Mouse (Mus musculus) c-Kit-positive CD71-positive TER-119-negative erythroid progenitor cells, embryonic 14.5 days (primary cell): ENCODE measurements around the gene Efna5.

Experiments
- DNase-seq: peaks from one replicate; pipeline ENCODE4 v3.0.0-alpha.2; 2013; ENCODE audit warnings: low read depth

Gene Efna5

DNA sequence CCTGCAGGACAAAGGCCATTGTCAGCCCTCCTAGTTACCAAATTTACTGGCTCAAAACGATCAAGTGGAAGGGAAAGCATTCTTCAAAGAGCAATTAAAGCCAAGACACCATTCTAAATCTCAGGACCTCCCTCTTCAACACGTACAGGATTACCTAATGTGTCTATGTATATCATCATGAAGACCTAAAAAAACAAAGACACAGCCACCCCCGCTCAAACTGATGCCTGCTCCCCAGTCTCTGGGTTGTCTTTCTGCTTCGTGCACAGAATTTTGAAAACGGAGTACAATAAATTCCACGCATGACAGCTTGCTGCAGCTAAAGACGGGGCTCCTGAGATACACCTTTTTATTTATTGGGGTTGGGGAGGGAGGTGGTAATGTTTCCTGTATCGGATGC, 133.7 kb downstream of the Efna5 start:
- no peak for DNase-seq

- DNase-seq: no peak
These were observed 134.3 kb downstream of the Efna5 start for GRCm38 (mm10) chr17:62746827-62747226.

DNA sequence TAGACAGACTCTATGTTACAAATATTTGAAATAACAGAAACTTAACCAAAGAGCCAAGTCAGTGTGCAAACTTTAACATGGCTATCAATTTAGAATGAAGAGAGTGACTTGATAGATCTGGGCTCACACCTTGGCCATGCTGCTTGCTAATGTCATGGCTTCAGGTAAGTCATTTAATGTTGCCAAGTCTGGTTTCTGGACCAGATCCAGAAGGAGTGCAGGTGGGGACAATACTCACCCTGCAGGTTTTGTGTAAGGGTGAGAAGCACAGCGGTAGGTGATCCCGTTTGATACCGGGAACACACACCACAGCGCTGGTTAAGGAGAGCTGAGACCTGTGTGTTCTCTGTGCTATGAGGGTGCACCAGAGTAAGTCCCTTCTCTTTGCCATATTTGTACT, 135.8 kb downstream of the Efna5 start:
- no peak for DNase-seq

- DNase-seq: no peak
These were observed 136.9 kb downstream of the Efna5 start for GRCm38 (mm10) chr17:62744239-62744638.

DNA sequence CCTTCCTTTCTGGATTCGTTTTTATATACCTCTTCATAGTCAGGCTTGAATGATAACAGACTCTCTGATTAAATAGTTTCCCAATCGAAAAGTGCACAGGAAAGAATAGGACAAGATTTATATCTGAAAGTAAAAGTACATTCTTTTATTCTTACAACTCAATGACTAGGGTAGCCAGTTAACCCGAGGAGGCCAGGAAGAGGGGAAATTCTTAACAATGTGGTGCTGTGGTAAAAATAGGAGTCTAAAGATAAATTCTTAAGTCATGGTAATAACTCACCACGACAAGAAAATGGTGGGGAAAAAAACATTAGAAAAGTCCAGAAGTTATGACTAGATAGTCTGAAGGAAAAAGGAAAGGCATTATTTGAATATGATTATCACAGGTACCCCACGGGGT, 139.4 kb downstream of the Efna5 start:
- no peak for DNase-seq

DNA sequence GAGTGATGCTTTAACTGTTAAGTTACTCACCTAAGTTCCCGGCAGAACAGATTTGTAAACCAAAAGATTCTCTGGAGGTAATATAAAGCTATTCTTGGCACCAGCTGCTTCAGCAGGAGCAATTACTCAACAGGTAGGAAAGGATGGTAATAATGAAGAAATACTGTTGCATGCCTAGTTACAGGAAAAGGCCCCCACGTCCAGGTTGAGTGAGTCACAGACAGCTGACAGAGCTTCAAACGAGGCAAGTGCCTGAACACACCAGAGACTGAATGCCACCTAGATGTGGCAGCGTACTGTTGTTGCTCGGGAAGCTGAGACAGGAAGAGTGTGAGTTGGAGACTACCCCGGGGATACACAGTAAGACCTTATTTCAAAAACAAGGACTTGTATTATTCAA, 140.1 kb downstream of the Efna5 start:
- DNase-seq: no peak

DNA sequence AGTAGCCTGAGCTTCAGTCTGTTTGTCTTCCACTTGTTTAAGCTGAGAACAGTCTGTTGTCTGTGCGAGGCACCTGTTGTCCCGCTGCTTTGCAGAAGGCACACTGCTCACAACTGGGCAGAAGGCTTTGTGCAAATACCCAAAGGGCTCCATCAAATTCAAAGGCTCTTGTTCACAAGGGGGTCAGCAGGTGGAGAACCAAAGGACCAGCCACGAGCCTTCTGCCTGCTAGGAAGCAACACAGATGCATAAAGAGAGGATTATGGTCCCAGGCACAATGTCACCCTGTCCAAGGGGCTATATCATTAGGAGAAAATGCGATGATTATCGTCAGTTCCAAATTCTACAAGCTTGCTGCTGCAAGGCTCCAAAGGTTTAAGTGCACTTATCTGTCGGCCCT, 141.1 kb downstream of the Efna5 start:
- DNase-seq: no peak

- DNase-seq: no peak
These were observed 143.7 kb downstream of the Efna5 start for GRCm38 (mm10) chr17:62737404-62737803.

DNA sequence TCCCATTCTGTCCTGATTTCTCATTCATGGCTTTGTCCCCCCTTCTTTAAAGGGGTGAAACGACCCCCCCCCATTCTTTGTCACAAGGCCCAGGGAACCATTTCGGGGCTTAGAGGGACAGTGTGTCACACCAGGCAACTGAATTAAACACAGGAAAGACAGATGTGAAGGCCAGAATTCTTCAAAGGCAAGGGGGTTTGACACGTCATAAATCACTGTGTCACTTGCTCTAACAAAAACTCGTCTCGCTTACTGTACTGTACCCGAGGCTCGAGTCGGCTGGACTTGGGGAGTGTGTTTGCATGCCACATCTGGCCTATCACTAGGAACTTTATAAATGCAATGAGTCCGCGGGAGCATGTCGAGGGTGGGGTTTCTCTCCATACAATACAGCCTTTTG, 145.2 kb downstream of the Efna5 start:
- no peak for DNase-seq

DNA sequence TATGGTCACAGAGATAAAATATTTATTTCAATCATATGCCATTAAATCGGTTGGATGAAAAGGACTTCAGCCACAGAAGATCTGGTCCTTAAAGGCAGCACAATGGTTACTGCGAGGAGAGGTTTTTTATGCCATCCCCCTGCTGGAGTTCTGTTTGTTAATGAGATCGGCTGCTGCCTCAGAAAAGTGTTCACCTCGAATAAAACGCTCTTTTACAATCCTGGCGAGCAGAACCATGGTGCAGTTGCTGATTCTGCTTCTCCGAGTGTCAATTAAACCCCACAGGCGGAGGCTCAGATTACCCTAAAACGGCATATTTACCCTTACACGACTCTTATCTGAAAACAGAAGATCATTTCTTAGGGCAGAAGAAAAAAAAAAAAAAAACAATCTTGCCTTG, 146.2 kb downstream of the Efna5 start:
- no peak for DNase-seq

DNA sequence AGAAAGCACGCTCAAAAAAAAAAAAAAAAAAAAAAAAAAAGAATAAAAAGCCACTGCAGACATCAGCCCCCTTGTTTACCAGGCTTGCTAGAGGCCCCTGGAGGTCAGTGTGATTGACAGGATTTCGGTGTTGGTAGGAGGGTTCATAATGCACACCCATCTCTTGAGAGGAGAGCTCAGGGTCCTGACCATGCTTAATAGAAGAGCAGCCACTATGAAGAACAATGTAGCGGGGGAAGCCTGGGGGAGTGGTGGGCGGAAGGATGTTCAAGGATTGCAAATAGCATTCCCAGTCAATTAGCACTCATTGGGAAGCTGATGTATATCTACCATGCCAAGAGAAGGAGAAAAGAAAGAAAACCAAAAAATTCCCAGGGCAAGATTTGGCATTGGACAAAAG, 147.1 kb downstream of the Efna5 start:
- DNase-seq: no peak

DNA sequence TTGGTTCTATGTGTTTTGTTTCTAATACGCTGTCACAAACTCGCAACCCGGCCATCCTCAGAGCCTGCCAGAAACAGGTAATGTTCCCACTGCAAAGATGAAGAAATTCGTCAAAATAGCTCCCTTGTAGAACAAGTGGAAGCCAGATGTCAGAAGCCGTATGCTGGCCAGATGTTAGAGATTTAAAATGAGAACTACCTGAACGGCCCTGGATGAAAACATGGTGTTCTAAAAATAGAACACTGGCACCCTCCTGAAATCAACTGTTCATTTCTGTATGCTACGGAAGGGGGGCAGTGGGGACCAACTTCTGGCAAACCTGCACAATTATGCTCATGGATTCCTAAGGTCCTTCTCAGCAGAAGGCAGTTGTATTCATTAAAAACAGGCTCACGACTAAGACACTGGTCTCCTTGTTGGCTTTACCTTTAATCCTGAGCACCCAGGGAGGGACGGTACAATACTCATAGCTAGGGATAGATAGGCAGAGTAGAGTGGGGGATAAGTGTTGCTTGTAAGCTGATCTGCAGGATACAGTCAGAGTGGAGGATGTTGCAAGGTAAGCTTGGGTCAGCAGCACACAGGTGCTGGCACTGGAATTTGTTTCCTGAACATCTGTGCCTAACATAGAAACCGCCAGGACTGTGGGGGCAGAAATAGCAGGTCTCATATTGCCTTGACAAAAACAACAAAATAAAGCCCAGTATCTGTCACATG, 151.2 kb downstream of the Efna5 start:
- DNase-seq: no peak

GRCm38 (mm10) chr17:62728142-62728917, 152.8 kb downstream of the Efna5 start:
- no peak for DNase-seq

GRCm38 (mm10) chr17:62726102-62726501, 155.0 kb downstream of the Efna5 start:
- DNase-seq: no peak

DNA sequence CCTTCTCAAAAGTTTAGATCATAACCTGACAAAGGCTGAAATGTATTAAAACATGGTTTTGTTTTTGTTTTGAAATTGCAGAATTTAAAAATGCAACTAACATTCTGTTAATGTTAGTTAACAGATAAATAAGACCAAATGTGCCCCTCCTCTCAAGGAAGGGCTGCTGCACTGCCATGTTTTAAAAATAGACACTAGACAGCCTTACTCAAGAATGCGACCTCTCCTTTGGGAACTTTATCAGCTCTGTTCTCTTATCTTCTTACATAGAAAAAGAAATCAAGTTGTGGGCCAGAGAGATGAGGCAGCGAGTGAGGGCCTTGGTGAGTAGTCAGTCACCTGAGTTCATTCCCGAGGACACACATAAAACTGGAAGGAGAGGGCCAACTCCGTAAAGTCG, 158.2 kb downstream of the Efna5 start:
- no peak for DNase-seq

GRCm38 (mm10) chr17:62721595-62721994, 159.5 kb downstream of the Efna5 start:
- no peak for DNase-seq

DNA sequence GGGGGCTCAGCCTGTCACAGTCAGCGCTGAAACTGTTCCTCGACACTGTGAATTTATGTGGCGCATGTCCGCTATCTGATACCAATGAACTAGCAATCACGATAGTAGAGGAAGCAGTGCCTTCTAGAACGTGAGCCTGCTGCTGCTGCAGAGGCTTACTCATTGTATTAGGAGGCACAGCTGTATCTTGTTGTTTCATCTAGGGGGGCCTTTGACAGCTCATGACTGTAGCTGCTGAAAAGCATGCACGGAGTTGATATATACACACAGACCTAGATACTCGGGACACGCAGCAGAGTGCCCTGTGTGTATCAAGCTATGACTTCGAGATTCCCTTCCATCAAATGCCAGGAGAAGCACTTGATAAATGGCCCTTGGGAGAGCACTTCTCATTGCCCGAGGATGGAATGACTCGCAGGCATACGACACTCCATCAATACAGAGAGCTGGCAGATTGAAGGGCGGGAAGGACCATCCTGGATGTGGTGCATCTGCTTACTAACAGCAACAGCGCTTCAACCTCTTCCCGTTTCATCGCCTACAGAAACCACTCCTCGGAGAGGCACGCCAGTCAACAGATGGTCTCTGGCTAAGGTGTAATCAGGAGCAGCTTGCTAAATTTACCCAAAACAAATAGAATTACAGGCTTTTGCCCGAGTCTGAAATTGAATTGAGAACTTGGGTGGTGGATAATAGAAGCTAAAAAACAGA, 160.2 kb downstream of the Efna5 start:
- no peak for DNase-seq

DNA sequence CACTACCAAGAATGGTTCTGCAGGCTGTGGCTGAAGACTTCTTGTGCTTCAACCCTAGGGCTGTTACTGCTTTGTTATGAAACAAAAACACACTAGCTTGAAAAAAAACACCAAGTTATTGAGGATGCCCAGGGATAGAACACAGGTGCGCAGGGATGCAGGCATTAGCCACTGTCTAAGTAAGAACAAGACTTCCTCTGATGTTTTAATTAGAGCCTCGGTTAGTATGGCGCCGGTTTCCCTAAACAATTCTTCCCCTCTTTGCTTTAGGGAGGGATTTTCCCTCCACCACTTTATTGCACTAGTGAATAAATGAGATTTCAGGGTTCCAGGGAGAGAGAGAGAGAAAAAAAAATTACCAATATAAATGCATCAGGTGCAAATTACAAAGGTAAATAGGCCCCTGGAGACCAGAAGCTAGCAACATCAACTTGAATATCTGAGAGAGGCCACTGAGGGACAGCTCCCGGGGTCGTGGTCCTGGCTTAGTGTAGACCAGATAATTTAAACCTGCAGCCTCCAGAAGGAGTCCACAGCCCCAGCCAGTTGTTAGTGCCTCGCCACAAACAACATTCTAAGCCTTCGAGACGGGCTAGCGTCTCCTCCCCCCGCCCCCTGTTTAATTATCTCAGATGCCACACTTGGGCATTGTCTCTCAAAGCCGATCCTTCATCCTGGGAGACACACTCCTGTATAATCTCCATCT, 163.5 kb downstream of the Efna5 start:
- no peak for DNase-seq

- DNase-seq: no peak
These were observed 167.7 kb downstream of the Efna5 start for GRCm38 (mm10) chr17:62713455-62713854.

DNA sequence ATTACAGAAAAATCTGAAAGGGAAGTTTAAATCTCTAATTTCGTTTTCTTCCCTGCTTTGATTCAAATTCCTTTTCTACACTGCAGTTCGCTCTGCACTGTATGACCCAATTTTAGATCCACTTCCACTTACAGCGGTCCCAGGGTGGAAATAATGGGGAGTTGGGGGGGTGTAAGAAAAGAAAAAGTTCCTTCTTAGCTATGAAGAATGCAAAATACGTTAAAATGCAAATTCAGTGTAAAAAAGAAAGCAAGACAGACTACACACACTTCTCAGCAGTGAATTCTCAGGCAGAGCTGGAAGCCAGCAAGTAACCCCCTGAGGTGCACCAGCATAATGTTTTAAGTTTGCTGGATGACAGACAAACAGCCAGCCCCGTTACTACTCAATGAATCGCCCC, 174.7 kb downstream of the Efna5 start:
- no peak for DNase-seq

DNA sequence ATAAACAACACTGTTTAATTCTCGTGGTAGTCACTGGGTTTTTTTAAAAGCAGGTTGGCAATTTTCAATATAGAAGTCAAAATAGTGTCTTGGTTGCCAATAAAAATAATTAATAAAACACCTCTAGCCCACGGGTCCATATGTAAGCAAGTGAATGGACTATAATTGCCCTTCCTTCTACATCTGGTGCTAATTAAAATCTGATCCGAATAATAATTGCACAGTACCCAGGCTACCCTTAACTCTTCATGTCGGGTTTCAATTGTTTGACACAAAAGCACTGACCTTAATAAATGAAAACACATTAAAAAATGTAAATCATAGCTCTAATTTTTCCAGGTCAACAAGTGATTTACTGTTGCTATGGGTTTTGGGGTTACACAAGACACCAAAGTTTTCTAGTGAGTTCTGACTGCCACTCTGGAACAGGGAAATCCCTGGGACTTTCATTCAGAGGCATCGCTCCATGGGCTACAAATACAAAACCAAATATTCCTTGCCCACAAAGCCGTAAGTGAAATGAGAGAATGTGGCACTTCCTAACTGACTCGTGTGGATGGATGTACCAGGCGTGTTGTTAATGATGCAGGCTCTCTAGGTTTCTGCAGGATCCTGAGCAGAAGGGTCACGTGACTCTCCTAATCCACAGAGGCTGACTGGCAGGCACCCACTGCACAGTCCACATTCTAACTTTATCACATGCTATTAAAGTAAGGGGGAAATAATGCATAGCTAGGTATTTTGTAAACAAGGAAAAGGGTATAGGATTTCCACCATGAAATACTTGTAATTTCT, 178.9 kb downstream of the Efna5 start:
- DNase-seq: no peak
